Comparison of ENCODE assay signal across 22 mouse cellular contexts in genomic region chr11:84193249-84193648, GRCm38 (mm10). TPM values are rescaled to one million over a fixed set of nuclear protein-coding genes. Genes with fewer than 3 reads are reported as not detected.
DNase-seq lines count a peak whose midpoint lies in the region; TF ChIP-seq lines count a peak whose summit lies in the region.
"Had no signal": no experiment of that assay in that cellular context is flagged by ENCODE, and none has a peak within 500 bp of the region (broad histone marks: within the 10 kb centered on the region; RNA-seq: fewer than 3 reads in every experiment).

No protein-coding gene starts in this region.

- no peaks in the 10 kb centered on the region for H3K4me1 ChIP-seq in thymus, adult 2 months (replicated peaks; ENCODE audit: control insufficient read depth, insufficient read depth, low read length)
- H3K4me1 ChIP-seq: limb, embryonic 15.5 days had no signal

- peak; percentile 13 for DNase-seq in embryo, embryonic 11 days
- DNase-seq in embryo, embryonic 10.5 days (ENCODE audit: low spot score) = no peak
- DNase-seq in lung, adult 18-20 months = peak; percentile 9 to 39
- DNase-seq in lung, postnatal 4 days = no peak
- DNase-seq in kidney, adult 8-10 months = peak; percentile 49
- peak; percentile 33 for DNase-seq in lung, postnatal 36 days
- no peak for DNase-seq in thymus, adult 2 months
- no peak for DNase-seq in heart, postnatal 4 days
- DNase-seq: cerebellum, postnatal 14 days; gastrocnemius, postnatal 10 days; layer of hippocampus, postnatal 36 days; right cerebral cortex, postnatal 14 days; thymus, postnatal 14 days had no signal

- no peak for TF ChIP-seq POLR2A in thymus, adult 2 months (IDR thresholded peaks at IDR 0.05; ENCODE audit: control insufficient read depth, extremely low read depth, insufficient read depth, low read length, poor library complexity)

- TF ChIP-seq CTCF in thymus, adult 2 months (IDR thresholded peaks at IDR 0.05; ENCODE audit: borderline replicate concordance, control insufficient read depth, extremely low read depth, insufficient read depth, low read length, poor library complexity) = no peak

- no peak overlapping the region for H3K4me3 ChIP-seq in thymus, adult 2 months (ENCODE audit: control insufficient read depth, insufficient read depth, low read length)
- H3K4me3 ChIP-seq: embryonic facial prominence, embryonic 13.5 days; limb, embryonic 15.5 days had no signal

- no peak overlapping the region for H3K27ac ChIP-seq in thymus, adult 2 months (ENCODE audit: control insufficient read depth, insufficient read depth, low read length)
- H3K27ac ChIP-seq: embryonic facial prominence, embryonic 13.5 days; hindbrain, postnatal 0 days; limb, embryonic 15.5 days had no signal

- H3K36me3 ChIP-seq in thymus, adult 2 months (ENCODE audit: control insufficient read depth, insufficient read depth, low read length) = no peaks in the 10 kb centered on the region

- H3K27me3 ChIP-seq in thymus, adult 2 months (ENCODE audit: control insufficient read depth, insufficient read depth, low read length) = no peaks in the 10 kb centered on the region
- H3K27me3 ChIP-seq: embryonic facial prominence, embryonic 13.5 days; limb, embryonic 15.5 days had no signal

- 97% methylated on average over 10 of the region's 10 CpGs for WGBS in thymus, adult 2 months

RNA-seq across cellular contexts. Expression of gene Gm11437, which starts 26.0 kb away (rescaled TPM):
- polyA plus RNA-seq in thymus, adult 2 months (2012; rRNA removed) = not detected in 2 replicates
- total RNA-seq in heart, postnatal 4 days (2021) = not detected
- total RNA-seq: ES-E14; gastrocnemius, postnatal 10 days; hindbrain, postnatal 0 days; layer of hippocampus, postnatal 36 days; megakaryocyte, adult 5-6 weeks; midbrain, postnatal 0 days had no signal
- polyA plus RNA-seq: activated CD4-positive, CD25-positive, alpha-beta regulatory T cell, adult 4 months; embryonic facial prominence, embryonic 13.5 days; forebrain, embryonic 11.5 days; heart, embryonic 14.5 days; hindbrain, postnatal 0 days; limb, embryonic 15.5 days had no signal

Comparison
In these comparisons a context has a peak if more than half of its experiments do, and no peak if none do; other contexts are left out.
1. DNase-seq: peak in embryo, embryonic 11 days (single experiment), lung, adult 18-20 months (2 of 2), kidney, adult 8-10 months (2 of 2) and lung, postnatal 36 days (single experiment); none in embryo, embryonic 10.5 days (single experiment), lung, postnatal 4 days (0 of 2), thymus, adult 2 months (single experiment) and heart, postnatal 4 days (single experiment).